Mouse (Mus musculus) layer of hippocampus, adult 9-10 months (tissue): ENCODE measurements around the gene Tmc1.

Source experiments
- DNase-seq: peaks from one replicate; pipeline ENCODE4 v3.0.0; 2022; ENCODE audit warnings: low spot score

The Tmc1 gene

GRCm38 (mm10) chr19:20953874-20954273, at the start of gene Tmc1:
Gene Tmc1 (minus strand): TSS chr19:20954202.
- DNase-seq = no peak

- no peak for DNase-seq
These were observed 47.5 kb upstream of the Tmc1 start for GRCm38 (mm10) chr19:21001552-21001951.

GRCm38 (mm10) chr19:20979244-20979643, 25.2 kb upstream of the Tmc1 start:
- no peak for DNase-seq

GRCm38 (mm10) chr19:20978148-20978547, 24.1 kb upstream of the Tmc1 start:
- no peak for DNase-seq

GRCm38 (mm10) chr19:20971926-20972325, 17.9 kb upstream of the Tmc1 start:
- DNase-seq = no peak

GRCm38 (mm10) chr19:20954815-20955214, 813 bp upstream of the Tmc1 start:
- no peak for DNase-seq

GRCm38 (mm10) chr19:20944446-20944845, 9.6 kb downstream of the Tmc1 start:
- no peak for DNase-seq

- no peak for DNase-seq
These were observed 29.7 kb downstream of the Tmc1 start for GRCm38 (mm10) chr19:20924282-20924681.

- DNase-seq = no peak
These were observed 30.4 kb downstream of the Tmc1 start for GRCm38 (mm10) chr19:20923336-20924211.

- DNase-seq = no peak
These were observed 35.8 kb downstream of the Tmc1 start for GRCm38 (mm10) chr19:20918241-20918640.

- DNase-seq = no peak
These were observed 38.9 kb downstream of the Tmc1 start for GRCm38 (mm10) chr19:20915151-20915550.

- no peak for DNase-seq
These were observed 43.6 kb downstream of the Tmc1 start for GRCm38 (mm10) chr19:20910356-20910755.

- no peak for DNase-seq
These were observed 72.8 kb downstream of the Tmc1 start for GRCm38 (mm10) chr19:20881205-20881604.

- DNase-seq = no peak
These were observed 78.1 kb downstream of the Tmc1 start for GRCm38 (mm10) chr19:20875881-20876280.

GRCm38 (mm10) chr19:20861779-20862178, 92.2 kb downstream of the Tmc1 start:
- no peak for DNase-seq

GRCm38 (mm10) chr19:20860270-20860669, 93.7 kb downstream of the Tmc1 start:
- DNase-seq = no peak

- no peak for DNase-seq
These were observed 96.2 kb downstream of the Tmc1 start for GRCm38 (mm10) chr19:20857819-20858218.

GRCm38 (mm10) chr19:20848906-20849305, 105.1 kb downstream of the Tmc1 start:
- DNase-seq = no peak

GRCm38 (mm10) chr19:20847476-20848073, 106.4 kb downstream of the Tmc1 start:
- no peak for DNase-seq

- DNase-seq = no peak
These were observed 116.6 kb downstream of the Tmc1 start for GRCm38 (mm10) chr19:20837422-20837821.

- DNase-seq = no peak
These were observed 117.8 kb downstream of the Tmc1 start for GRCm38 (mm10) chr19:20836055-20836845.

- DNase-seq = no peak
These were observed 119.1 kb downstream of the Tmc1 start for GRCm38 (mm10) chr19:20834895-20835294.

- no peak for DNase-seq
These were observed 154.5 kb downstream of the Tmc1 start for GRCm38 (mm10) chr19:20799460-20799859.
